ENCODE assay signal across 8 mouse cellular contexts in genomic region chr7:16398387-16399050, GRCm38 (mm10). TPM values are rescaled to one million over a fixed set of nuclear protein-coding genes. Genes with fewer than 3 reads are reported as not detected.
DNase-seq lines count a peak whose midpoint lies in the region; ATAC-seq and TF ChIP-seq lines count a peak whose summit lies in the region.

No protein-coding gene starts in this region.

- H3K9me3 ChIP-seq in neural tube, embryonic 11.5 days (ENCODE audit: control insufficient read depth, low read length) = no peaks in the 10 kb centered on the region
- no peaks in the 10 kb centered on the region for H3K9me3 ChIP-seq in intestine, postnatal 0 days (ENCODE audit: control insufficient read depth)

- no peaks in the 10 kb centered on the region for H3K36me3 ChIP-seq in neural tube, embryonic 11.5 days (ENCODE audit: control insufficient read depth, insufficient read depth, low read length)
- H3K36me3 ChIP-seq in intestine, postnatal 0 days (ENCODE audit: control insufficient read depth, insufficient read depth) = no peaks in the 10 kb centered on the region
- no peaks in the 10 kb centered on the region; the same call in 1 of the 2 replicates for H3K36me3 ChIP-seq in small intestine, adult 2 months (ENCODE audit: control insufficient read depth, insufficient read depth, low read length)

- ATAC-seq in neural tube, embryonic 11.5 days (ENCODE audit: insufficient read depth, low FRiP score, low TSS enrichment) = no peak
- ATAC-seq in intestine, postnatal 0 days = no peak

- peak overlapping the region; percentile 96 for H3K4me2 ChIP-seq in neural tube, embryonic 11.5 days (ENCODE audit: low read depth)
- H3K4me2 ChIP-seq in intestine, postnatal 0 days (replicated peaks; ENCODE audit: low read depth) = peak overlapping the region; percentile 71

- DNase-seq in cerebellum, adult 11-12 months = peak; percentile 72
- DNase-seq in cerebellum, postnatal 4 days (ENCODE audit: low spot score in 2 of 2) = no peak
- DNase-seq in neural tube, embryonic 11.5 days (ENCODE audit: low spot score) = no peak
- no peak for DNase-seq in neural tube, embryonic 10.5 days (ENCODE audit: extremely low spot score, low spot score)
- DNase-seq in adrenal gland, adult 2 months = no peak
- no peak for DNase-seq in adrenal gland, postnatal 36 days

- no peaks in the 10 kb centered on the region for H3K4me1 ChIP-seq in neural tube, embryonic 11.5 days (ENCODE audit: control insufficient read depth, insufficient read depth, low read length)
- peaks cover 6% of the 10 kb centered on the region; the same call in 1 of the 2 replicates for H3K4me1 ChIP-seq in intestine, postnatal 0 days (replicated peaks; ENCODE audit: control insufficient read depth, insufficient read depth, low read length)
- H3K4me1 ChIP-seq in small intestine, adult 2 months (ENCODE audit: control insufficient read depth, insufficient read depth, insufficient read length, low read length) = peaks cover 10% of the 10 kb centered on the region; the same call in 1 of the 2 replicates

- WGBS in neural tube, embryonic 11.5 days = 56% methylated on average over 3 of the region's 3 CpGs
- WGBS in intestine, postnatal 0 days = 54% methylated on average over 3 of the region's 3 CpGs
- 50% methylated on average over 3 of the region's 3 CpGs for WGBS in small intestine, adult 2 months

- peak; percentile 43 for TF ChIP-seq CTCF in intestine, postnatal 0 days (IDR thresholded peaks at IDR 0.05; ENCODE audit: low read depth)
- no peak for TF ChIP-seq CTCF in small intestine, adult 2 months (IDR thresholded peaks at IDR 0.05; ENCODE audit: extremely low read depth, insufficient read length, insufficient replicate concordance, low read depth, low read length)

- peak overlapping the region; percentile 100; the same call in 1 of the 2 replicates for H3K27ac ChIP-seq in neural tube, embryonic 11.5 days (ENCODE audit: low read depth, low read length)
- peak overlapping the region; percentile 100 for H3K27ac ChIP-seq in intestine, postnatal 0 days (ENCODE audit: low read depth, low read length)
- peak overlapping the region; percentile 100 for H3K27ac ChIP-seq in small intestine, adult 2 months (ENCODE audit: insufficient read depth, low read depth, low read length)

- H3K27me3 ChIP-seq in neural tube, embryonic 11.5 days (ENCODE audit: control insufficient read depth, insufficient read depth, low read length) = no peaks in the 10 kb centered on the region
- no peaks in the 10 kb centered on the region for H3K27me3 ChIP-seq in intestine, postnatal 0 days (replicated peaks; ENCODE audit: control insufficient read depth, insufficient read depth, low read length)
- no peaks in the 10 kb centered on the region for H3K27me3 ChIP-seq in small intestine, adult 2 months (ENCODE audit: control insufficient read depth, insufficient read depth, low read length)

- TF ChIP-seq POLR2A in small intestine, adult 2 months (IDR thresholded peaks at IDR 0.05; ENCODE audit: low read depth, low read length) = no peak

- peak overlapping the region; percentile 50 for H3K9ac ChIP-seq in neural tube, embryonic 11.5 days (ENCODE audit: low read length)
- H3K9ac ChIP-seq in intestine, postnatal 0 days (ENCODE audit: low read depth, low read length) = peak overlapping the region; percentile 100

- peak overlapping the region; percentile 86 for H3K4me3 ChIP-seq in neural tube, embryonic 11.5 days (ENCODE audit: low read depth, low read length)
- peak overlapping the region; percentile 91 for H3K4me3 ChIP-seq in intestine, postnatal 0 days (ENCODE audit: low read depth, low read length)
- H3K4me3 ChIP-seq in small intestine, adult 2 months (ENCODE audit: low read depth, low read length) = peak overlapping the region; percentile 76; the same call in 1 of the 2 replicates

RNA-seq across cellular contexts. Expression of gene Zc3h4, which starts 2.2 kb away (rescaled TPM):
- polyA plus RNA-seq in neural tube, embryonic 11.5 days (2014; fragmentation: Nextera tagmentation; extraction: Ambion mirVana) = 16.5 and 17.3 TPM in 2 replicates
- 12.9 and 13.5 TPM in 2 replicates for polyA plus RNA-seq in intestine, postnatal 0 days (2015; fragmentation: Nextera tagmentation; extraction: Ambion mirVana)
- 23.3 and 60.6 TPM in 2 replicates for polyA plus RNA-seq in small intestine, adult 2 months (2012; rRNA removed)
- 10 to 100 TPM; 33.0 to 47.7 TPM for total RNA-seq in adrenal gland, adult 2 months (2021)
- 40.7 and 48.8 TPM in 2 replicates for polyA plus RNA-seq in adrenal gland, adult 2 months (2012; rRNA removed)
- total RNA-seq in adrenal gland, postnatal 36 days (2021) = 10 to 100 TPM; 38.3 to 39.0 TPM

RNA-seq across cellular contexts. Expression of gene Sae1, which starts 10.9 kb away (rescaled TPM):
- 384 and 394 TPM in 2 replicates for polyA plus RNA-seq in neural tube, embryonic 11.5 days (2014; fragmentation: Nextera tagmentation; extraction: Ambion mirVana)
- 90.7 and 91.5 TPM in 2 replicates for polyA plus RNA-seq in intestine, postnatal 0 days (2015; fragmentation: Nextera tagmentation; extraction: Ambion mirVana)
- polyA plus RNA-seq in small intestine, adult 2 months (2012; rRNA removed) = 9.8 and 15.0 TPM in 2 replicates
- 10 to 100 TPM; 61.0 to 72.0 TPM for total RNA-seq in adrenal gland, adult 2 months (2021)
- 7.9 and 8.9 TPM in 2 replicates for polyA plus RNA-seq in adrenal gland, adult 2 months (2012; rRNA removed)
- total RNA-seq in adrenal gland, postnatal 36 days (2021) = 10 to 100 TPM; 69.1 to 70.8 TPM

RNA-seq across cellular contexts. Expression of gene Tmem160, which starts 54.1 kb away (rescaled TPM):
- polyA plus RNA-seq in neural tube, embryonic 11.5 days (2014; fragmentation: Nextera tagmentation; extraction: Ambion mirVana) = 57.2 and 59.6 TPM in 2 replicates
- 124 and 132 TPM in 2 replicates for polyA plus RNA-seq in intestine, postnatal 0 days (2015; fragmentation: Nextera tagmentation; extraction: Ambion mirVana)
- polyA plus RNA-seq in small intestine, adult 2 months (2012; rRNA removed) = 156 and 330 TPM in 2 replicates
- 10 to 100 TPM; 31.1 to 76.6 TPM for total RNA-seq in adrenal gland, adult 2 months (2021)
- 409 and 528 TPM in 2 replicates for polyA plus RNA-seq in adrenal gland, adult 2 months (2012; rRNA removed)
- total RNA-seq in adrenal gland, postnatal 36 days (2021) = 10 to 100 TPM; 69.1 to 82.7 TPM
